Mouse (Mus musculus) heart, embryonic 12.5 days (tissue): ENCODE results near the gene Nploc4. TPM values are rescaled to one million over a fixed set of nuclear protein-coding genes. Genes with fewer than 3 reads are reported as not detected.
A peak's percentile ranks its signal among the peaks of the same experiment; 100 is the strongest.

Experiments
- microRNA-seq: library from miRNA; unstranded; fragments of <30 nt; microRNA quantifications from one replicate; pipeline ENCODE4, GENCODE M21; 2017
- polyA plus RNA-seq: library from polyadenylated mRNA; unstranded; fragments of >200 nt; fragmentation: Nextera tagmentation; extraction: Ambion mirVana; gene quantifications from 2 replicates; pipeline ENCODE4 v1.2.1, GENCODE M21; 2016

Nploc4 gene
- polyA plus RNA-seq, 1 experiment from 2014 or later = 43.2 TPM

Small RNA genes lying within 50 kb of the gene (microRNA-seq; reads per million reads assigned to microRNA genes)
- gene Gm23419 (not detected), gene Mir6935 (2.8 reads per million, percentile 6 among the genes with 10 or more reads in this experiment)

Other genes starting within 250 kb of the Nploc4 start
- gene Bahcc1, start 204.8 kb downstream of the Nploc4 start, polyA plus RNA-seq = 6.5 and 7.6 TPM in 2 replicates
- 1,404 and 1,426 TPM in 2 replicates for gene Actg1, start 89.2 kb downstream of the Nploc4 start, polyA plus RNA-seq
- gene Fscn2, start 76.2 kb downstream of the Nploc4 start, polyA plus RNA-seq = 0.17 and 0.63 TPM in 2 replicates
- gene Faap100, start 58.9 kb downstream of the Nploc4 start, polyA plus RNA-seq = 32.0 and 32.3 TPM in 2 replicates
- gene Tspan10, start 4.9 kb upstream of the Nploc4 start, polyA plus RNA-seq = not detected in 2 replicates
- gene Pde6g, start 15.8 kb upstream of the Nploc4 start, polyA plus RNA-seq = 0.10 and 0.13 TPM in 2 replicates
- gene Oxld1, start 20.4 kb upstream of the Nploc4 start, polyA plus RNA-seq = 14.9 and 15.2 TPM in 2 replicates
- 24.1 and 24.7 TPM in 2 replicates for gene Ccdc137, start 20.4 kb upstream of the Nploc4 start, polyA plus RNA-seq
- gene Arl16, start 29.9 kb upstream of the Nploc4 start, polyA plus RNA-seq = 35.9 and 41.6 TPM in 2 replicates
- 208 and 219 TPM in 2 replicates for gene Mrpl12, start 46.9 kb upstream of the Nploc4 start, polyA plus RNA-seq
- 44.2 and 46.2 TPM in 2 replicates for gene Slc25a10, start 54.1 kb upstream of the Nploc4 start, polyA plus RNA-seq
- 1.2 and 1.4 TPM in 2 replicates for gene Gcgr, start 93.0 kb upstream of the Nploc4 start, polyA plus RNA-seq
- gene Mcrip1, start 112.0 kb upstream of the Nploc4 start, polyA plus RNA-seq = 126 and 130 TPM in 2 replicates
- gene Ppp1r27, start 113.4 kb upstream of the Nploc4 start, polyA plus RNA-seq = not detected in 2 replicates
- 478 and 480 TPM in 2 replicates for gene P4hb, start 135.5 kb upstream of the Nploc4 start, polyA plus RNA-seq
- gene Arhgdia, start 143.9 kb upstream of the Nploc4 start, polyA plus RNA-seq = 422 and 442 TPM in 2 replicates
- 356 and 361 TPM in 2 replicates for gene Alyref, start 160.7 kb upstream of the Nploc4 start, polyA plus RNA-seq
- 174 and 175 TPM in 2 replicates for gene Anapc11, start 160.7 kb upstream of the Nploc4 start, polyA plus RNA-seq
- 13.6 and 20.3 TPM in 2 replicates for gene Npb, start 170.8 kb upstream of the Nploc4 start, polyA plus RNA-seq
- 82.1 and 82.9 TPM in 2 replicates for gene Pcyt2, start 180.2 kb upstream of the Nploc4 start, polyA plus RNA-seq
- gene Sirt7, start 187.5 kb upstream of the Nploc4 start, polyA plus RNA-seq = 20.1 and 20.4 TPM in 2 replicates
- 27.9 and 31.5 TPM in 2 replicates for gene Mafg, start 195.9 kb upstream of the Nploc4 start, polyA plus RNA-seq
- gene Pycr1, start 206.1 kb upstream of the Nploc4 start, polyA plus RNA-seq = 23.1 and 23.9 TPM in 2 replicates
- gene Myadml2, start 210.4 kb upstream of the Nploc4 start, polyA plus RNA-seq = 9.8 and 10.9 TPM in 2 replicates
- gene Notum, start 223.5 kb upstream of the Nploc4 start, polyA plus RNA-seq = 4.7 and 5.2 TPM in 2 replicates
- gene Aspscr1, start 235.3 kb upstream of the Nploc4 start, polyA plus RNA-seq = 103 and 114 TPM in 2 replicates